Mouse (Mus musculus) forebrain, embryonic 14.5 days (tissue): ENCODE results near the gene Gm11172. TPM values are rescaled to one million over a fixed set of nuclear protein-coding genes. Genes with fewer than 3 reads are reported as not detected.

Experiments
- ATAC-seq: fragments of 200-750 bp; cut with Nextera tagmentation; 2 replicates; pipeline ENCODE4 v1.8.0; 2017; ENCODE audit warnings: mild to moderate bottlenecking, moderate library complexity
- DNase-seq: peaks from one replicate; pipeline ENCODE4 v3.0.0-alpha.2; 2015; ENCODE audit warnings: low spot score
- H3K27ac ChIP-seq: fragments of 300-500 bp; sonication (generic); 2 replicates; pipeline ENCODE4 v1.5.1; 2014; ENCODE audit warnings: low read depth, mild to moderate bottlenecking, control low read depth, low read length, moderate library complexity
- H3K27me3 ChIP-seq: fragments of 300-500 bp; sonication (generic); replicated peaks from 2 replicates; pipeline ENCODE4 v1.6.1; 2014; ENCODE audit warnings: low read length, control low read depth, mixed read lengths; ENCODE audit not compliant: control insufficient read depth, insufficient read depth
- H3K36me3 ChIP-seq: fragments of 300-500 bp; sonication (generic); 2 replicates; pipeline ENCODE4 v1.6.1; 2014; ENCODE audit warnings: low read length, control low read depth; ENCODE audit not compliant: control insufficient read depth, insufficient read depth
- H3K4me1 ChIP-seq: fragments of 300-500 bp; sonication (generic); 2 replicates; pipeline ENCODE4 v1.6.1; 2014; ENCODE audit warnings: antibody characterized with exemption, low read length, control low read depth; ENCODE audit not compliant: control insufficient read depth, insufficient read depth
- H3K4me2 ChIP-seq: fragments of 300-500 bp; sonication (generic); 2 replicates; pipeline ENCODE4 v1.6.1; 2014; ENCODE audit warnings: mild to moderate bottlenecking, control low read depth, low read length
- H3K4me3 ChIP-seq: fragments of 300-500 bp; sonication (generic); 2 replicates; pipeline ENCODE4 v1.5.1; 2014; ENCODE audit warnings: low read depth, low read length, control low read depth
- H3K9ac ChIP-seq: fragments of 300-500 bp; sonication (generic); 2 replicates; pipeline ENCODE4 v1.6.1; 2014; ENCODE audit warnings: mild to moderate bottlenecking, low read length, control low read depth, moderate library complexity
- H3K9me3 ChIP-seq: fragments of 300-500 bp; sonication (generic); replicated peaks from 2 replicates; pipeline ENCODE4 v1.6.1; 2016; ENCODE audit warnings: low read length, control low read depth, mixed read lengths; ENCODE audit not compliant: control insufficient read depth
- WGBS: fragments of 180-500 bp; shearing (Covaris S2); extraction: QIAGEN DNeasy Blood & Tissue Kit; methylation state at CpG from one replicate; pipeline ENCODE4 v1.1.7; 2014; 5-methylcytosine and 5-hydroxymethylcytosine counted together
- polyA plus RNA-seq: library from polyadenylated mRNA; unstranded; fragments of >200 nt; fragmentation: Nextera tagmentation; extraction: Ambion mirVana; gene quantifications from 2 replicates; pipeline ENCODE4 v1.2.1, GENCODE M21; 2014

The Gm11172 gene
- not detected in 2 replicates for polyA plus RNA-seq

DNA sequence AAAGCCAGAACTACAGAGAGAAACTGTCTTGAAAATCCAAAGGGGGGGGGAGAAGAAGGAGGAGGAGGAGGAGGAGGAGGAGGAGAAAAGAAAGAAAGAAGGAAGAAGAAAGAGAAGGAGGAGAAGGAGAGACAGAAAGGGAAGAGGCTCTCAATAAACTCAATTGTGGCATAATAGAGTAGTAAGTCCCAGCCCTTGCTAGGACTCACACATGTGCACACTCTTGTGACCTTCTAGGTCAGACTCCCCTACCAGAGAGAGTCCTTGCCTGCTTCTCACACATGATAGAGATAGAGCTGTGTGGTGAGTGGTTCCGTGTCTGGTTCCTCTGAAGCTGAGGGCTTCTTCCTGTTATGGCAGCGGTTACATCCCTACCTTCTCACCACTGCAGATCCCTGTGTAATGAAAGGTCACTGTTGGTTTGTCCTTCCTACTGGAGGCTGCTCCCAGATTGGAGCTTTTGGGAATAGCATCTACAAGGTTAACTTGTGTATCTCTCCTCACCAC lies at the start of gene Gm11172:
Gene Gm11172 (plus strand): TSS at position 51 of the 507 bp plus-strand sequence.
- no peak for DNase-seq
- WGBS = 89% methylated on average over 2 of the region's 2 CpGs
- no peaks in the 10 kb centered on the region for H3K4me1 ChIP-seq
- H3K27me3 ChIP-seq = no peaks in the 10 kb centered on the region
- H3K27ac ChIP-seq = no peak within 1 kb of the TSS
- no peaks in the 10 kb centered on the region for H3K36me3 ChIP-seq
- ATAC-seq = no peak
- no peaks in the 10 kb centered on the region for H3K9me3 ChIP-seq
- H3K9ac ChIP-seq = no peak within 1 kb of the TSS
- H3K4me3 ChIP-seq = no peak within 1 kb of the TSS
- H3K4me2 ChIP-seq = no peak within 1 kb of the TSS

DNA sequence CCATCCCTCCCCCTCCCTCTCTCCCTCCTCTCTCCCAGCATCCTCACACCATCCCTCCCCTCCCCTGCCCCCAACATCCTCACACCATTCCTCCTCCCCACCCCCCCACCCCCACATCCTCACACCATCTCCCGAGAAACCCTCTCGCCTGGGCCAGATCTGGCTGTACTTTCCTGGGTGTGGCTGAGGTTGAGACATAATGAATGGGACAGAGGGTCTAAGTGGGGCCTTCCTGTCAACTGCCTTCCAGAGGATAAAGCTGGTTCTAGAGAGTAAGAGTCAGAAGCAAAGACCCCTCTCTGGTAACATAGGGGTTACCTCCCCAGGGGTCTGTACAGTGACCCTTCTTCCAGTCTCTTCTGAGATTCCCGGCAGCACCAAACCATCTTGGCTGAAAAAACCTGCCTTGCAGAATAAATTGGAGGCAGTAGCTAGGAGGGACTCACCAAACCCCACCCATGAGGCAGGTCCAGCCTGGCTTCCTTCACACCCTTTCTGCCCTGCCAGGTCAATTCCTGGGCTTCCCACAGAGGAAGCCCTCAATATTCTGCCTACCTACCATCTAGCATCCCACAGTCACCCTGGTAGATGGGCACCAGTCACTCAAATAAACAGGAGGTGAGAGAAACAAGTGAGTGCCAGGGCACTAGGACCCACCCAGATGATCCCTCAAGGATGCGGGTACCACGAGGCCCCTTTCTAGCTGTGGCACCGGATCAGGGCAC lies 49.0 kb upstream of the Gm11172 start:
- no peak for ATAC-seq
- Histone ChIP-seq H3K36me3 (no peaks in the 10 kb centered on the region), H3K9me3 (no peaks in the 10 kb centered on the region), H3K4me1 (no peaks in the 10 kb centered on the region), H3K27ac (no peak overlapping the region), H3K27me3 (no peaks in the 10 kb centered on the region), H3K4me2 (no peak overlapping the region), H3K9ac (no peak overlapping the region), H3K4me3 (no peak overlapping the region)
- WGBS = 68% methylated on average over 6 of the region's 6 CpGs
- no peak for DNase-seq

DNA sequence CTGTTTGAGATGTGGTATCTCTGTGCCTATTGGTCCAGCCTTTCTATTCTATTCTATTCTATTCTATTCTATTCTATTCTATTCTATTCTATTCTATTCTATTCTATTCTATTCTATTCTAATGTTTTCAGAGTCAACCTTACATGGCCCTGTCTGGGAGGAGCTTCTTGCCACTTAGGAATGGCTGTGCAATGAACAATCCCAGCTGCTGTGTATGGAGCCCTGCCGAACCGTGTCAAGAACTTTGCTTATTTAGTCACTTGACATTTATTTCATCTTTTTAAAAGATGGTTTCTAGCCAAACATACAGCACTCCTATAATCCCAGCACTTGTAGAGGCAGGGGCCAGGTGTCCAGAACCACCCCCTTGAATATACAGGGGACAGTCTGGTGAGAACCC lies 48.4 kb upstream of the Gm11172 start:
- 65% methylated on average over 2 of the region's 2 CpGs for WGBS
- Histone ChIP-seq H3K4me2 (no peak overlapping the region), H3K27me3 (no peaks in the 10 kb centered on the region), H3K27ac (no peak overlapping the region), H3K4me3 (no peak overlapping the region), H3K36me3 (no peaks in the 10 kb centered on the region), H3K9ac (no peak overlapping the region), H3K9me3 (no peaks in the 10 kb centered on the region), H3K4me1 (no peaks in the 10 kb centered on the region)
- ATAC-seq (no peak), DNase-seq (no peak)

DNA sequence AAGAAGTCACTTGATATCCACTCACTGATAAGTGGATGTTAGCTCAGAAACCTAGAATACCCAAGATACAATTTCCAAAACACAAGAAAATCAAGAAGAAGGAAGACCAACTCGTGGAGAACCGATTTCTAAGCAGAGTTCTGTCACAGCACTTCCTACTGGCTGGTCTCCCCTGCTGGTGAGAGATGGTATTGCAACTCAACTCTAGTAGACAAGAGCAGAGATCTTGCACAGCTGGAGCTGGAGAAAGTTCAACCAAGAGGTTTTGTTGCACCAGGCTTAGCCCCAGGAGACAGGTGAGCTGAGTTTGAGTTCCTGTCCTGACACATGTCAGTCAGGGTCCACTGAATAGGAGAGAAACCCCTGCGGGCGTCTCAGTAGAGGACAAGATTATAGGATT lies 45.6 kb upstream of the Gm11172 start:
- no peak for ATAC-seq
- WGBS = 41% methylated on average over 4 of the region's 4 CpGs
- no peaks in the 10 kb centered on the region for H3K27me3 ChIP-seq

DNA sequence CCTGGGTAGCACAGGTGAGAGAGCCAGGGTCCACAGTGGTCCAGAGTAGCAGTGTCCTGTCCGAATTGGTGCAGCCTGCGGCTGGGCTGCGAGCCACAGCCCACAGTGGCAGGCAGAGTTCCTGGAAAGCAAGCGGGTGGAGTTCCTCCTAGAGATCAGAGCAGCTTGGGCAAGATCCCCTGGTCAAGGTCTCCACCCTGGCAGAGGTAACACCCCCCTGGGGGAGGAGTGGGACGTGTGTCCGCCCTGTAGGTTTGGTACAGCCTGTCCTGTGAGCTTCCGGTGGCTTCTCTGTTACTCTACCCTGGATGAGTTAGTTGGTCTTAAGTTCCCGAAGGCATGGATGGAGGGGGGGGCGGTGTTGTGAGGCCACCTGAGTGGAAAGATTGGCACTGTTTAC lies 43.9 kb upstream of the Gm11172 start:
- no peaks in the 10 kb centered on the region for H3K9me3 ChIP-seq
- no peak for DNase-seq
- H3K27ac ChIP-seq = no peak overlapping the region
- no peaks in the 10 kb centered on the region for H3K27me3 ChIP-seq
- no peak overlapping the region for H3K4me3 ChIP-seq
- H3K9ac ChIP-seq = no peak overlapping the region
- H3K4me2 ChIP-seq = no peak overlapping the region
- WGBS = 70% methylated on average over 9 of the region's 9 CpGs
- no peaks in the 10 kb centered on the region for H3K4me1 ChIP-seq
- H3K36me3 ChIP-seq = no peaks in the 10 kb centered on the region
- no peak for ATAC-seq

More for the DNA sequence above, 45.6 kb upstream of the Gm11172 start:
- no peak overlapping the region for H3K27ac ChIP-seq
- no peak overlapping the region for H3K9ac ChIP-seq
- H3K36me3 ChIP-seq = no peaks in the 10 kb centered on the region
- no peak overlapping the region for H3K4me2 ChIP-seq
- H3K4me1 ChIP-seq = no peaks in the 10 kb centered on the region
- DNase-seq = peak; percentile 78
- H3K9me3 ChIP-seq = no peaks in the 10 kb centered on the region
- H3K4me3 ChIP-seq = no peak overlapping the region

DNA sequence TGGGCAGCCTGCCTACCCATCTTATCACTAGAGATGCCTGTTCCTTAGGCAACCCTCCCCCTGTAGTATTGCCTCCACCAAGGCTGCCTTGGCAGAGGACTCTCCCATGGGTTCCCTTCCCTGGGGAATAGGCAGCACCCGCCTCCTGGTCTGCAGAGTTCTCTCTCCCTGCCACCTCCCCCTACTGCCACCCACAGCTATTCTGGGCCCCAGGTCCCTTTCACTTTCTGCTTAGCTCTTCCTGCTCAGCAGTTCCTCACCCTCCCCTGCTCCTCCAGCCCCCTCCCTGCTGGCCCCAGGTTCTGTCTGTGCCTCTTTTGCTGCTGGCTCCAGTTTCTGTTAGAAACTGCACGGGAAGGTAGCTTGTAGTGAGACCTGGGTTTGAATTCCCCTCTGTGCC lies 43.1 kb upstream of the Gm11172 start:
- 41% methylated on average over 2 of the region's 2 CpGs for WGBS
- Histone ChIP-seq H3K4me2 (no peak overlapping the region), H3K27ac (no peak overlapping the region), H3K27me3 (no peaks in the 10 kb centered on the region), H3K36me3 (no peaks in the 10 kb centered on the region), H3K4me1 (no peaks in the 10 kb centered on the region), H3K9me3 (no peaks in the 10 kb centered on the region), H3K9ac (no peak overlapping the region), H3K4me3 (no peak overlapping the region)
- DNase-seq (no peak), ATAC-seq (no peak)

DNA sequence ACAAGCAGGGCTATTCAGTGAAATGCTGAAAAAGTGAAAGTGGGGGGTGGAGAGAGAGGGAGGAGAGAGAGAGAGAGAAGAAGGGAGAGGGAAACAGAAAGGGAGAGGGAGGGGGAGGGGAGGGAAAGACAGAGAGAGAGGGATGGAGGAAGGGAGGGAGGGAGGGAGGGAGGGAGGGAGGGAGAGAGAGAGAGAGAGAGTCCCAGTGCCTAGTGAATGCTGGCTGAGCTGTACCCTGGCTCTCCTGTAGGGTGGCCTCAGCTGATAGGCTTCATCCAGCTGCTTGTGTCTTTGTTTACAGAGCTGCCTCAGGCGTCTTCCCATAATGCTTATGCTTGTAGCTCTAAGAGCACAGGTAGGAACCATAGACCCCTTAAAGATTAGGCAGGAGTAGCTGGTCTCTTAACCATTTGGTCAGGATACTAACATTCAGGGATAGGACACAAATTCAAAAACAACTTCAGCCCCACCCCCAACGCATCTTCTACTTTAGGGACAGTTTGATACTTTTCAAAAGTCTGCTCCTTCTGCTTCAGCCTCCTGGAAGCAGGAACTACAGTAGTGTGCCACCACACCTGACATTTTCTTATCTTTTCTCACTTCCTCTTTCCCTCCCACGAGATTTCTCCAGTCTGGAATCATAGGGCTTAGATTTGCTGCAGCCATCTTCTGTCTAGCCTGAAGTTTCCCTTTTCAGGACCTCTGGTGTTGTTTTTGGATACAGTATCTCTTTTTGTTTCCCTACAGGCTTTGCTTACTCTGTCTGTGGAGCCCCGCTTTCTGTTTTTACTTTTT lies 42.0 kb upstream of the Gm11172 start:
- no peak overlapping the region for H3K4me3 ChIP-seq
- ATAC-seq = no peak
- 54% methylated on average over 4 of the region's 4 CpGs for WGBS

DNA sequence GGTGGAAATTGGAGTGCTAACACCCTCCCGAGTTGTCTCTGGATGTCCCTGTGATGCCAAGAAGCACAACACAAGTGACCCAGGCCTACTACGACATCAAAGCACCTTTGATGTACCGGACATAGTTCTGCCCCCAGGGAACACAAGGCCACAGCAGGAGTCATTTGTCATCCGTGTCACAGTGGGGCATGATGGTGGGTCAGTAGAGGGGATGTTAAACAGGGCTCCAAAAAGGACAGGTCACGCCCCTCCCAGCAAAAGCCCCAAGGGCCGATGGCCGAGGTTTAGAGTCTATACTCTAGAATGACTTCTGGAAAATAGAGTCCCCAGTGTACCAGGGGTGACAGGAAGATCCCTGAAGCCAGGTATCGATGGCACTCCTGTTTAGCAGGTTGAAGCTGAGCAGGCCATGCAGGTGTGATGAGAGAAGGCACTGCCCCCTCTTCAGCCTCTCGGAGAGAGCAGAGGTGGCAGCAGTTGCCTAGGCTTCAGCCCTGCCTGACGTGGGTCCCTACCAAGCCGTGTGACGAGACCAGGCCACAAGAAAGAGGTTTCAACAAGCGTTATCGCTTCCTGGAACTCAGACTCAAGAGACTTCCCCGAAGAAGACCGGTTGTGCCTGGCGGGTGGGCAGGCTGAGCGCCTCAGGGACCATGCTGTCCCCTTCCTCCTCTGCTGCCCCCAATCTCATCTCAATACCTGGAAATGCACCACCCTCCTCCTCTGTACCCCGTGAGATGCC lies 40.8 kb upstream of the Gm11172 start:
- no peaks in the 10 kb centered on the region for H3K4me1 ChIP-seq
- DNase-seq (no peak), ATAC-seq (no peak)
- no peak overlapping the region for H3K4me2 ChIP-seq
- H3K27ac ChIP-seq = no peak overlapping the region
- H3K36me3 ChIP-seq = no peaks in the 10 kb centered on the region
- no peaks in the 10 kb centered on the region for H3K9me3 ChIP-seq
- no peak overlapping the region for H3K9ac ChIP-seq
- WGBS = 73% methylated on average over 19 of the region's 19 CpGs
- H3K4me3 ChIP-seq = no peak overlapping the region
- H3K27me3 ChIP-seq = no peaks in the 10 kb centered on the region

More for the DNA sequence above, 42.0 kb upstream of the Gm11172 start:
- no peaks in the 10 kb centered on the region for H3K27me3 ChIP-seq
- no peak overlapping the region for H3K4me2 ChIP-seq
- DNase-seq = peak; percentile 13
- H3K36me3 ChIP-seq = no peaks in the 10 kb centered on the region
- no peak overlapping the region for H3K9ac ChIP-seq
- H3K9me3 ChIP-seq = no peaks in the 10 kb centered on the region
- no peak overlapping the region for H3K27ac ChIP-seq
- H3K4me1 ChIP-seq = no peaks in the 10 kb centered on the region
